Mouse (Mus musculus) cortical plate, adult 2 months (tissue): Measurements from ENCODE around the gene Oas1d.

Source experiments
- CTCF ChIP-seq: fragments of 200-500 bp; IDR thresholded peaks from 2 replicates; pipeline ENCODE4 v1.5.1; 2011; ENCODE audit warnings: mild to moderate bottlenecking, control low read depth, low read length; ENCODE audit not compliant: insufficient read depth; ENCODE audit errors: extremely low read depth
- POLR2A ChIP-seq: fragments of 200-500 bp; IDR thresholded peaks from 2 replicates; pipeline ENCODE4 v1.6.1; 2011; ENCODE audit warnings: mild to moderate bottlenecking, low read length, control low read depth; ENCODE audit not compliant: insufficient read depth; ENCODE audit errors: extremely low read depth

DNA sequence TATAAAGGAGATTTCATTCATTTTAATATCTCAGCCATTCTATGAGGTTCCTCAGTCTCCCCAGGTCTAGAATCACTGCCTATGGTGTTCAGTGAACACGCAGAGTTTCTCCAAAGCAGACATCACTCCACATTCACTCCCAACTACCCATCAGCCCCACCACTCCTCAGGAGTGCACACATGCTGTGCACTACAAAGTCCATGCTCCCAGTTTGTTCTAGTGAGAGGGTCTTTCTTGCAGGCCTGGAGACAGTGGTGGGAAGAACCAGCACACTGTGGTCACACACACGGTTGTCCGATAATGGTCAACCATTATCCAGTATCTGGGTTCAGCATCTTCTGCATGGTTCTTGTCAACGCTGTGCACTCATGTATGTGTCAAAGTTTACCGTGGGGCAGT is 12.3 kb upstream of the Oas1d start:
- TF ChIP-seq POLR2A (no peak), CTCF (no peak)
